Mouse (Mus musculus): ENCODE data around the gene Rbfox3.

Gene Rbfox3

DNA sequence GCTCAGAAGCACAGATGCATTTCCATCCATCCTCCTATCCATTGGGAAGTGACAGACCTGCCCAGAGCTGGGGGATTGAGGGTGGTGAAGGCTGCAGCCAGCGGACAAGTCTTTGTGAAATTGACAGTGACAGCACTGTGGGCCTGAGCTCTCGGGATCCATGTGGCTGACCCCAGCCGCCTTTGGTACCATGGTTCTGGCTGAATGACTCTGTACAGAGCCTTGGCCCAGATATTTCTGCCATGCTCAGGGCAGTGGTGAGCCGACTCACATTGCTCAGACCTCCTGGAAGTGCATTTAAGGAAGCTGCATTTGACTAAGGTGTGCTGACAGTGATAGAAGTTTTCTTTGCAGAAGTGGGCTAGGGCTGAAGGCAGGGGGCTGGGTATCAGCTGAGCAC, 144.0 kb downstream of the Rbfox3 start:
- DNase-seq (ENCODE audit: low spot score in 2 of 2), result no peak

DNA sequence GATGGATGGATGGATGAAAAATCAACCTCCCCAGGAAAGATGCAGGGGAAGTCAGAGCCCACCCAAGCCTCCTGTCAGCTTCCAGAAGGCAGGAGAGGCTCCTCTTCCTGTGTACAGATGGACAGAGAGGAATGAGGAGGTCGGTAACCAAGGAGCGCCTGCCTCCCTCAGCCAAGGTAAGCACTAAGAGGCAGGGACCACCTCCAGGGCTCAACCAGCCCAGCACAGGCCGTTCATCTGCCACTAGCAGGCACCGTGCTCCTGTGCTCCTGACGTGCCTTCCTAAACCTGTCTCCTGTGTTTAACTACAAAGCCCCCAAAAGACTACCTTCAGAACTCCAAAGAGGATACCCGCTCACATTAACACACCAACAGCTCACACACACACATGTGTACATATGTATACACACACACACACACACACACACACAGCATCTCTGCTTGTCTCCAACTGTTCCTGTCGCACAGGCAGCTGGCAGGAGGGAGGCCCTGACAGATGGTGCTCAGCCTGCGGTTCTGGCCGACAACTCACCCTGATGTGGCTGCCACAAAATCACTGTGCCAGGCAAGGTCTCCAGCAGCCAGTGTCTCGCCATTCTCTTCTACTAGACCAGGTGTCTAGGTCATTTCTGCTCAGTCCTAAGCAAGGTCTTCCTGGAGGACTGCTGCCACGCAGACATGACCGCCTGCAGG, 151.0 kb downstream of the Rbfox3 start:
- no peak for DNase-seq (ENCODE audit: low spot score in 2 of 2)

DNA sequence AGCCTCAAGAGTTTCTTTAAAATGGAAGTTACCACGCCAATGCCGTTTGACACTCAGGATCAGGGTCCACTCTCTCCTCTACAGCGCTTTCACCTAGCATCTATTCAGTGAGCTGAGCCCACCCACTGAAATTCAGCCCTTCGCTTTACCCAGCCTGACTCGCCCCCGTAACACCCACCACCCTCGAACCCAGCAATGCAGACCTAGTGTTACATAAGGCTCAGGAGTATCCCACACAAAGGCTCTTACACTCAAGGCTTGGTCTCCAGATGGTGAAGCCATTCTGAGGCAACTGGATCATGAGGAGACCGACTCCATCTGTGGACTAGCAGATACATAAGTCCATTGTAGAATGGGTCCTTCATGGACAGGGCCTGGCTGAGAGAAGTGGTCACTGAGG, 152.2 kb downstream of the Rbfox3 start:
- peak; percentile 80 for DNase-seq (ENCODE audit: low spot score in 2 of 2)

DNA sequence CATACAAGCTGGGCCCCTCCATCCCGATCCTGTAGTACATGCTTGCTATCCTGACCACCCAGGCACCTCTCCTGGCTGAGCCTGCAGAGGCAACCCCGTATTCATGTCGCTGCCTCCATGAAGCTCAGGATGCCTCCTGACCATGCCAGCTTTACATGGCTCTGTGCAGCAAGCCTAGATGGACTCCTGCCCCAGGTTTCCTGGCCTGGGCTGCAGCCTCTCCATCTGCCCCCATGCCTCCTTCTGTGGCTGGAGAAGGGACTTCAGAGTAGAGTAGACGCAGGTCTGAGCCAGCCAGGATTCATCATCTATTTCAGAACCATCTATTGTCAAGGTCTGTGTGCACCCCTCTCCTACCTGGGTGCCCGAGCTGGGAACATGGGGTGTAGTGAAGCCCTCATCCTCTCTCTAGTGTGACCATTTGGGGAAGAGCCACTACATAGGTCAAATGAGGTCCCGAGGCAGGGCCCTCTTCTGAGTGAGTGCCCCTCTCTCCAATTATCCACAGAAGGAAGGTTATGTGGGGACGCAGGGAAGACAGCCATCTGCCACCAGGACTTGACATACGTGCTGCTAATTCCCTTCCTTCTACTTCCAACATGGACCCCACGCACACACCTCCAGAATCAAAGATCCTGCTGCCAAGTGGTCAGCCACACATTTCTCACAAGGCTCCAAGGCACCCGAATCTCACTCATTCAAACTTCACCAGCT, 153.0 kb downstream of the Rbfox3 start:
- no peak for DNase-seq (ENCODE audit: low spot score in 2 of 2)

DNA sequence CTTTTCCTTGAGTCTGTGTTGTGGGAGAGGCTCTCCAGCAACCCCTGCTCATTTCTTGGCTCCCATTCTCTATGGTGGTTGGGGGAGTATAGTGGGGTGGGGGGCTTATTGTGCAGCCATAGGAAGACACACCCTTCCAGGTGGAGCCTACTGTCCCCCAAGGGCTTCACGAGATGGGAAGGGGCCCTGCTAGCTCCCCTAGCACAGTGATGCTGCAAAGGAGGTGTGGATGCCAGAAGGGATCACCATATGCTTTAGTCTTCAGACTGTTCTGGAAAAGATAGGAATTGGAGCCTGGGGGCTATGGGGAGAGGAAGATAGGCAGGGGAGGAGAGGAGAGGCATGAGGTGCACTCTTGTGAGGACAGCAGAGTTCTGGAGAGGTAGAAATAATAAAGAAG, 153.9 kb downstream of the Rbfox3 start:
- DNase-seq (ENCODE audit: low spot score in 2 of 2), result no peak

DNA sequence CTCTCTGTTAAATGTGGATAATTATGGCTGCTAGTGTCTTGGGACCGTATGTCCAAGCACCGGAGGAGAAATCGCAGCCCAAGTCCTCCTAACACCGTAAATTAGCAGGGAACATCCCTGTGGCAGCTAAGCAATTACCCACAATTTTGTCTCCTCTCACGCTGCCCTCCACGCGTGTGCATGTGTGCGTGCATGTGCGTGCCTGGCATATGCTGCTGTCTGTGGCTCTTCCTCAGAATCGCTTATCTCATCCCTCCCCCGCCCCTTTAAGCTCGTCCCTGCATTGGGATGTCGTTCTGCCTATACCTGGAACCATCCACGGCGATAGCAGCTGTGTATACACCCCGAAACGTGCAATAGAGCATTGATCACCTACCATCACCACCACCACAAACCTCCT, 156.4 kb downstream of the Rbfox3 start:
- no peak for DNase-seq (ENCODE audit: low spot score in 2 of 2)

DNA sequence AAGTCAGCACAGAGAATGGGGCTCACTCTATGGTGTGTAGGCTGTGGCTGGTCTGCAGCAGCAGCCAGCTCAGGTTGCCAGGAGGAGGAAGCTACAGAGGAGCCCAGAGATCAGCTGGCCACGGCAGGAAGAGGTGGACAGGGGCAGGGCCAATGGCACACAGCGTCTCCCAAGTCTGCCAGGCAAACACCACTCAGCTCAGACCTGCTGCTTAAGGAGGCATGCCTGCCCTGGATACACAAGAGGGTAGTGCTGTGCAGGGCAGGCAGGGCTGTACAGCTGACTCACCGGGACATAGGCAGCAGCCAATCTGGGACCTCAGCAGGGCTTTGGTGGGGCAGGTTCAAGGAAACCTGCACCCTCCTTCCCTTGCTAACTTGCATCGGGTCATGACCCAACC, 156.9 kb downstream of the Rbfox3 start:
- no peak for DNase-seq (ENCODE audit: low spot score in 2 of 2)

DNA sequence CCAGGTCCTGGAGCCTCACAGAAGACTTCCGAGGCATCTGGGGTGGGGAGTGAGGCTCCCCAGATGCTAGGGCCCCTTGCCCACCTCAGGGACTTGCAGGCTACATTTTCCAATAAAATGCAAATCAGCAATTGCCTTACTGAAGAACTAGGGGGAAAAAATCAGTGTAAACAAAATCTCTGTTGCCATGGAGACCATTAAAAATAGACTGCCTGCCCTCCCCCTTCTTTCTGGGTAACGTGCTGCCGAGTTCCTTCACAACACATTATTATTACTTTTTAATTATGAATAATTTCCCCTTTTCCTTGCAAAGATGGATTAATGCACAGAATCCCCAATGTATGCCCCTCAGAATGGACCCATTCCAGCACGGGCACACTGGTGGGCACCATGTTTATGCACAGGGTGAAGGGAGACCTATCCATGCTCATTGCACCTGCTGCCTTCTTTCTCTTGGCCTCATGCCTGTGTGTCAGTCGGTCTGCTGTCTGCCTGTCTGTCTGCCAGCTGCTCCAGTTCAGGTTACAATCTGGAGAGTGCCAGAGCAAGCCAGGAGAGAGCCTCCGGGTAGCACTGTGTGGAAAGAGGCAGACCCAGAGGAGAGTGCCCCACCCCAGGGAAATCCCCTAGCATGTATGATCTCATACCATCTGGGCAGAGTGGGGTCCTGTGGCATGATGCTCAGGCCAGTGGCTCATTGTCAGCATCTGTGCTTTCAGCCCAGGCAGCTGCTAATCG, 159.3 kb downstream of the Rbfox3 start:
- no peak for DNase-seq (ENCODE audit: low spot score in 2 of 2)

DNA sequence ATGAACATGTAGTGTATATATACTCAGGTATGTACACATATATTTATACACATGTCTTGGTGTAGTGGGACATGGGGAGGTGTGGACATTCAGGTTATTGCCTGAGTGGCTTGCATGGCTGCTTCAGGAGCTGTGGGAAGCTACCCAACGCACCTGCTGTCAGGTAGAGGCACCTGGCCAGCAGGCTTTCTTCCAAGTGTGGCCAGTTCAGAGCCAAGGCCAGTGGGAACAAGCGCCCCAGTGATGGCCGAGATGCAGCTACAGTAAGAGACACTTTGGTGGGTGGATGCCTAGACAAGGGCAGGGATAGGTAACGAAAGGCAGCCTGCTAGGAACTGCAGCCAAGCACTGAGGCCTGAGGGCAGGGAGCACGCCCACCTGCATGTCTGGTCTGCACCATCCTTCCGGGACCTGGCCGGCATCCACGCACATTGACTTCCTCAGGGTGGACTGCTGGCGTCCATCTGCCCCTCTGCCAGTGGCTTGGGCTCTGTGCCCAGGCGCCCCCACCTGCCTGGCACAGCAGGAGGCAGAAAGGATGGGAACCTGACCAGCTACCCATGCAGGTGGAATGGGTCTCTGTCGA, 160.6 kb downstream of the Rbfox3 start:
- no peak for DNase-seq (ENCODE audit: low spot score in 2 of 2)

DNA sequence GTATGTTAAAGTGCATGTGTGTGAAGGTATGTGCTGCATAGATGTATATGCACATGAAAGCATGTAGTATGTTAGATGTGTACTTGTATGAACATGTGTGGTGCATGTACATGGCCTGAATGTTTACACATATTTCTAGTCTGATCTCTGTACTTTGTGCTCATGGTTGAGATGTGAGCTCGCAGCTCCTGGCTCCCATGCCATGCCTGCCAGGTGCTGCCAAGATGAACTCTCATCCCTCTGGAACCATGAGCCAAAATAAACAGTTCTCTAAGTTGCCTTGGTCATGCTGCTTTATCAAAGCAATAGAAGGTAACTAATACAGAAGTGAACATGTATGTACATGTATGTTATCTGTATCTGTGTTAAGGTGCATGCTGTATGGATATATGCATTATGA, 161.9 kb downstream of the Rbfox3 start:
- DNase-seq (ENCODE audit: low spot score in 2 of 2), result no peak

DNA sequence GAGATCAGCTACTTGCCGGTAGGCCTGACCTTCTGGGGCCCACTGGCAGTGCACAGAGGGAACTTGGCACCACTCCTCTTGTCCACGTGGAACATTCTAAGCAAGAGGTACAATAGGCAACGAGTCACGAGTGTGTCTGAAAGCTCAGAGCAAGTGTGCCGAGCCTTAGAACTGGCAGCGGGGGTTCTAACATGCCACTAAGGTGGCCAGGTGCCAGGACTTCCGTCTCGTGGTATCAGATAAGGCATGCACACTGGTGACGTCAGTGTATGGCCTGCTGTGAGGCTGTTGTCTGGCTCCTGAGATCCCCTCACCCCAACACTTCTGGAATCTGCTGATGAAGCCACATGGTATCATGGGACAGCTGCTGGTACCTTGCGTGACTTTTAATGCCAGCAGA, 162.8 kb downstream of the Rbfox3 start:
- no peak for DNase-seq (ENCODE audit: low spot score in 2 of 2)

DNA sequence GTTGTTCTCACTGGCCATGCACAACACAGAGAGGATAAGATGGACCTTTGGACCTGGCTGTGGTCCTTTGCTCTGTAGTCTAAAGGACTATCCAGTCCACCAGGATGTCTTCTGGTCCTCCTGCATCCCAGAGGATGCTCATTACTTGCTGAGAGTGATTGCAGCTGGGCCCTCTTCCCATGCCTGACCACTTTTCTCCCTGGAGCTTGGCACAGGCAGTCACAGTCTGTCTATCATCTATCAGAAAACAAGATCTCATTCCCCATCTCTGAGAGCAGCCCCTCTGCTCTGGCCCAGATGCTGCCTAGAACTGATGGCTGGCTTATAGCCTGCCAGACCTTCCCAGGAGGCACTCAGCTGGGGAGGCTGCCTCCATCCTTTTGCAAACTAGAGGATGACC, 166.1 kb downstream of the Rbfox3 start:
- DNase-seq (ENCODE audit: low spot score in 2 of 2), result no peak

DNA sequence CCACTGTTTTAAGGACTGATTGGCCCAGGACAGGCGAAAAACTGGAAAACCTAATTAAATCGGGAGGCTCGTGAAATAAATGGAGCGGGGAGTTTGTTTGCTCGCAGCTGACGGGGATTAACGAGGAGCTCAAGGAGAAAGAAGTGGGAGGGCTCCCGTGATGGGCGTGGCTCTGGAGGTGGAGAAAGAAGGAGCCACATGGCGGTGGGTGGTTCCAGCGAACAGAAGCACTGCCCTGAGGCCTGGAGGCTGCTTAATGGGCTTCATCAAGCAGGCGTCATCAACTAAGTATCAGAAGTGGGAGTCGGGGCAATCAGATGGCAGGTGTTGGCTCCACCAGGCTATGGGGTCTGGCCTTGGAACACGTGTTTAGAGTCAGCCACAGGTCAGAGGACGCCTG, 166.6 kb downstream of the Rbfox3 start:
- DNase-seq (ENCODE audit: low spot score in 2 of 2), result peak; percentile 64 to 71

DNA sequence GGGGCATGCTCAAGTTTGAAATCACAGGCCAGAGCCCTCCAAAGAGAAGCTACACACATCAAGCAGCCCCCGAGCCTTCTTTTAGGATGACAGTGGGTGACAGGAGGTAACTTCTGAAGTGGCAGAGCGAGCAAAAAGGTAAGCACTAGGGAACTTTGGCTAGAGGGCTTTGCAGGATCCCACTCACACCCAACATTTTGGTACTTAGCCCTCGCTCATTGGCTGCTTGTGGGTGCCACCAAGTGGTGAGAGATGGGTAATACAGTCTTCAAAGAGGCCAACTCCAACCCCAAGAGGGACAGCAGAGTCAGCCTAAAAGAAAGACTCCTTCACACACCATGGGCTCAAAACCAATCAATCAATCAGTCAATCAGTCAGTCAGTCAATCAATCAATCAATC, 168.6 kb downstream of the Rbfox3 start:
- DNase-seq (ENCODE audit: low spot score in 2 of 2), result peak; percentile 54 to 71

DNA sequence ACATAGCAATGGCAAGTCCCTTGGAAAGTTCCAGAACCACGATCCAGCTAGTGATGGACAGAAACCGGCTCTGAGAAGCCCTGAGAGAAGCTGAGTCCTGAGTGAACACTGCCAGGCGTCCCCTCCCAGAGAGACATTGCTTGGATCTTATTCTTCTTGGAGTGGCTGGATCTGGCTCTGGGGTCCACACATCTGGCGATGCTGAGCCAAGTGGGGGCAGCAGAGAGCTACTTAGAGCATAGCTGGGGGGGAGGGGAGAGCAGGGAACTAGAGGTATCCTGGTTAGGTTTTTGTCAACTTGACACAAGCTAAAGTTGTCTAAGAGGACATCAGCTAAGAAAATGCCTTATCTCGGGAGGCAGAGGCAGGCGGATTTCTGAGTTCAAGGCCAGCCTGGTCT, 170.1 kb downstream of the Rbfox3 start:
- DNase-seq (ENCODE audit: low spot score in 2 of 2), result peak in 1 of 2 experiments; percentile 55

DNA sequence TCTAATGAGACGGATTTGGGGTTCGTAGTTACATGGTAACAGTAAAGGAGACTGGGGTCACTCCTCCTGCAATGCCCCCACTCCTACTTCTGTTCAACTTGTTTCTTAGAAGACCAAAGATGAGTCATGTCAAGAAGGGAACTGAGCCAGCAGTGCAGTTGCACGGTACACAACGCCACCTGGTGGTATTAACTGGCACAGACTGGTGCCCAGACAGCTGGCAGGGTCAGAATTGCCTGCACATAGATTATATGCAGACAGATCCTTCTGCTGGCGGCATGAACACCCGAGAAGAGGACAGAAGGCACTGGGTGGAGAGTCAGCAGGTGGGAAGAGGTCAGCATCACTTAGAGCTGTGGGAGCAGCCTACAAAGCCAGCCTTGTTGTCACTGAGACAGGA, 171.4 kb downstream of the Rbfox3 start:
- DNase-seq (ENCODE audit: low spot score in 2 of 2), result peak; percentile 81 to 86

DNA sequence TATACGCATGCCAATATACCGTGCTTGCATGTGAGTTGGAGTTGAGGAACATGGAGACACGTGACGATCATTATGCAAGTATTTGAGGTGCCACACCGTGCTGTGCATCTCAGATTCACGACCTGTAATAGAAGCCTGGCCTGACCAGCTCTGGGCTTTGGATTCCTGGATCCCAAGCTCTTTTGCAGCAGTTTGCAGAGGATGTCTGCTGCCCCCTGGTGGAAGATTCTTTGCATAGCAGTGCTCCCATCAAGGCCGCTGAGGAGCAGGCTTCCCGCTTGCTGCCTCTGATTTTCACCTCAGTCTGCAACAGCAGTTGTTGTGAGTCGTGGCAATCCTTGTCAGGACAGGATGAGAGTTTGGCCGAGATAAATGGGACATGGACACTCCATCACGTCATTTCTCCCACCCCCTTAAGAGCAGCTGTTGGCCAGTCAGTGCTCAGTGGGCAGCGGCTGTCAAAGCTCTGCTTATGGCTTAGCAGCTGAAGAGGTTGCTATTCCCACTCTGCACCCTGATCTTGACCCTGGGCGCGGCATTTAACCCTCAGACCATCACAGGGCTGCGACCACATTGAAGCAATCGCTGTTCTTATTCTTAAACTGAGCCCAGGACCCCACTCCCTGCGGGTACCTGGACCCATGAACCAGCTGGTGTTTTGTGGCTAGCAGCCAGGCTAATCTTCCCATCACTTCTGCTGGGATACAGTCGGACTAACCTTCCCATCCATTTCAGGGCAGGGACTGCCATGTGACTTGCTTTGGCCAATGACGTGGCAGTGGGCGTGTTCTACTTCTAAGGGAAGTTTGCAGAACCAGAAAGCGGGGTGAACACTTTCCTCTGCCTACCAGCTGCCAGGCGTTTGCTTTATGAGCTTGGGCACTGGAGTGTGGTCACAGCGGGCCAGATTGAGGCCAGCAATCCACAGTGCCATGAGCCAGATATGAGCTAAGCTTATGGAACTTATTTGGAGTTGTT, 172.3 kb downstream of the Rbfox3 start:
- DNase-seq (ENCODE audit: low spot score in 2 of 2), result peak; percentile 90 to 94

DNA sequence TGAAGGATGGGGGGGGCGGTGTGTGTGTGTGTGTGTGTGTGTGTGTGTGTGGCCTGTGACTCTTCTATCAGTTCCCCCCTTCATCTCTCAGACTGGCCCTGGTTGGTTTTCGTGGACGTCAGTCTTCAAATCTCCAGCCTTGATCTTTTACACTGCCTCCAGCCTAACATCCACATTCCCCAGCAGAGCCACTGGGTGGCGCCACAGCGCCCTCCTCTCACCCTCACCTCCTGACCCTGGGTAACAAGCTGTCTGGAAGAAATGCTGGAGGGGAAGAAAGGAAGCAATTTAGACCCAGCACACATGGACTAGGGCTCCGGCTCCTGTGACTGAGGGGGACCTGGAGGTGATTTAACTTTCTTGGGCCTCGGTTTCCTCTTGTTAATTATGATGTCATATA, 173.1 kb downstream of the Rbfox3 start:
- DNase-seq (ENCODE audit: low spot score in 2 of 2), result no peak

DNA sequence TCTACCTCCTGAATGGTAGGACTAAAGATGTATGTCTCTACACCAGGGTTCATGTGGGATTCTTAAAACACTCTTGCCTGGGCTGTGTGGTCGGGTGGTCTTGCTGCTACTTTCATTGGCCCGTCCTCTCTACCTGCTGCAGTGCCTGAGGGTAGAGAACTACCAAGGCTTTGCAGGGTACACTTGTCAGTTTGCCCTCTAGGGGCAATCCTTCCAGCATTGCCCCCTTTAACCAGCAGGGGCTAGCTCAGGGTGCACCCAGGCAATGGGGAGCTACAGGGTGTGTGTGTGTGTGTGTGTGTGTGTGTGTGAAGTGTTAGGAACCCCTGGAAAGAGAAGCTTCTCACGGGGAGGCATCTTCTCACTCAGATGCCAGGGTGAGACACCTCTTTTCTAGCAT, 173.6 kb downstream of the Rbfox3 start:
- DNase-seq (ENCODE audit: low spot score in 2 of 2), result no peak

DNA sequence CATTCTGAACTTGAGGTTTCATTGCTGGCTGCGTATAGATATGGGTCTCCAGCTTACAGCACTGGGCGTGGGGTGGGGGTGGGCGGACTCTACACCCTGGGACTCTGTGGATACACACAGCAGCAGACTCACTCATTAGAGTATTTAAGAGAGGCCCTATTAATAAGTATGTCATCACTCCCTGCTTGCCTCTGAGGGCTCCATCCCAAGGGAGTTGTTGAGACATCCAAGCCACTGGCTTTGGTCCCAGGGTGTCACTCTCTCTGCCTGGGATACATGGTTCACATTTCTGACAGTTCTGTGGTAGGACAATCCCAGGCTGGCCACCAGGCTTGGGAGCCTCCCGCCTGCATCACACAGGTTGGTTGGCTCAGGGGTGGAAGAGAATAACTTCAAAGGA, 174.4 kb downstream of the Rbfox3 start:
- no peak for DNase-seq (ENCODE audit: low spot score in 2 of 2)

DNA sequence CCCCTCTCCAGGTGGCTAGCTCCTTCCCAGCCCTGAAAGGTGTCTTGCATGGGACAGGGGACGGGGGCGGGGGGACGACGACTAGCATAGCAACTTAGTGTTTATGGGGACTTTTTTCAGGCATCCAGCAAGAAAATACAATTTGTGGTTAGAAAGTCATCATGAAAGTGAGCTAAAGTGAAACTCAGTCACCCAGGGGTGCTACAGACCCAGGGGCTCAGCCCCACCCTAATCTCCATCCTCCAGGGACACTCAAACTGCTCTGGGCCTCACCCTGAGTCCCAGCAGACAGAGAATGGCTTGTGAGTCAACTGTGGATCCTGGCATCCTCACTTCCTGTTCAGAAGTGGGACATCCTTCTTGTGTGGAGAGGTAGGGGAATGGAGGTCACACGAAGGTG, 179.7 kb downstream of the Rbfox3 start:
- DNase-seq (ENCODE audit: low spot score in 2 of 2), result no peak

Measured in right cerebral cortex, adult 2 months (tissue).